10 mouse cellular contexts compared by ENCODE assay signal in the genomic region with DNA sequence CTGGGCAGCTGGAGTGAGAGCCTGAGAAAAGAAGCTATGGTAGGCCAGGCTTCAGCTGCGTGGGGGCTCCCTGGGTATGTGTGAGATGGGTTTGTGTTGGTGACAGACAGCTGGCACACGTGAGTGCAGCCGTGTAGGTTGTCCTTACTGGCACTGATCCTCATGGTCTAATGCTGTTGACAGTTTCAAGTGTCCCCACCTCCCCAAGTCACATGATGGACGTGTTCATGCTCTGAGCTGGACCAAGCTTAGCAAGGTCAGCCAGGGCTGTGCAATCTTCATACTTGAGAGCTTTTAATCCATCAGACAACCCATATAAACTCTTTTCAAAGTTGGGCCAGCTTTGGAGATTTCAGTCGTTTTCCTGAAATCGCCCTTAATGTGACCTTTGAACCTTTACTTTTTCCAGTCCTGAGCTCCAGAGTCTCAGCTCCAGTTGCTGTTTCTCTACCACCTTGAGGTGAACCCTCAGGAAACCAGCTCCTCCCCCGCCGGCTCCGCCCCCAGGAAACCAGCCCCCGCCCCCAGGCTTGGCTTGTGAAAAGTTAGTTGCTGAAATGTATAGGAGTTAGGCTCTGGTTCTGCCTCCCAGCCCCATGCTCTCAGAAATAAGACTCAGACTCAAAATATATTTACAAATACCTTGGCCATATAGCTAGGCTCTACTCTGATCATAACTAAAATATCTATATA. TPM values are rescaled to one million over a fixed set of nuclear protein-coding genes. Genes with fewer than 3 reads are reported as not detected.
DNase-seq lines count a peak whose midpoint lies in the region; ATAC-seq and TF ChIP-seq lines count a peak whose summit lies in the region.
"Had no signal": no experiment of that assay in that cellular context is flagged by ENCODE, and none has a peak within 500 bp of the region (broad histone marks: within the 10 kb centered on the region; RNA-seq: fewer than 3 reads in every experiment).

No protein-coding gene starts in this region.

- peaks cover 11% of the 10 kb centered on the region; the same call in 1 of the 2 replicates for H3K27me3 ChIP-seq in heart, embryonic 11.5 days (ENCODE audit: control insufficient read depth, insufficient read depth, low read length)
- no peaks in the 10 kb centered on the region for H3K27me3 ChIP-seq in MEL (ENCODE audit: control insufficient read depth in 1 of 2, insufficient read depth in 2 of 2, low read length in 2 of 2)
- no peaks in the 10 kb centered on the region for H3K27me3 ChIP-seq in stomach, postnatal 0 days (ENCODE audit: control insufficient read depth, insufficient read depth, low read length)
- H3K27me3 ChIP-seq in hindbrain, embryonic 14.5 days (ENCODE audit: control insufficient read depth, insufficient read depth, low read length): peaks cover 6% of the 10 kb centered on the region; the same call in 1 of the 2 replicates

- no peaks in the 10 kb centered on the region for H3K9me3 ChIP-seq in heart, embryonic 11.5 days (replicated peaks; ENCODE audit: control insufficient read depth, low read length)
- no peaks in the 10 kb centered on the region for H3K9me3 ChIP-seq in MEL (replicated peaks; ENCODE audit: insufficient read depth, low read length)
- H3K9me3 ChIP-seq in stomach, postnatal 0 days (ENCODE audit: control insufficient read depth, low read length): no peaks in the 10 kb centered on the region
- H3K9me3 ChIP-seq in hindbrain, embryonic 14.5 days (ENCODE audit: control insufficient read depth, low read length): no peaks in the 10 kb centered on the region

- H3K79me2 ChIP-seq in MEL (ENCODE audit: control insufficient read depth, insufficient read depth, low read length, poor library complexity): no peaks in the 10 kb centered on the region

- 15% methylated on average over 10 of the region's 10 CpGs for WGBS in heart, embryonic 11.5 days (ENCODE audit: insufficient replicate concordance)
- WGBS in stomach, postnatal 0 days: 29% methylated on average over 10 of the region's 10 CpGs
- 33% methylated on average over 10 of the region's 10 CpGs for WGBS in hindbrain, embryonic 14.5 days

- TF ChIP-seq EP300 in MEL (IDR thresholded peaks at IDR 0.05; ENCODE audit: low read depth in 1 of 2, low read length in 2 of 2): no peak
- no peak for TF ChIP-seq EP300 in stomach, postnatal 0 days (optimal IDR thresholded peaks at IDR 0.05)

- no peaks in the 10 kb centered on the region; the same call in 1 of the 2 replicates for H3K36me3 ChIP-seq in heart, embryonic 11.5 days (ENCODE audit: control insufficient read depth, insufficient read depth, low read length)
- peaks cover 0 to 4% of the 10 kb centered on the region in 2 experiments; a peak in 2 of 4 replicates for H3K36me3 ChIP-seq in MEL (ENCODE audit: control insufficient read depth in 1 of 2, insufficient read depth in 2 of 2, low read length in 2 of 2)
- H3K36me3 ChIP-seq in stomach, postnatal 0 days (ENCODE audit: control insufficient read depth, insufficient read depth, low read length): no peaks in the 10 kb centered on the region
- no peaks in the 10 kb centered on the region for H3K36me3 ChIP-seq in hindbrain, embryonic 14.5 days (replicated peaks; ENCODE audit: control insufficient read depth, insufficient read depth)

- no peak for TF ChIP-seq RAD21 in MEL (IDR thresholded peaks at IDR 0.05; ENCODE audit: low read depth, low read length)

- no peak; the same call in 1 of the 2 replicates for ATAC-seq in heart, embryonic 11.5 days (replicated peaks; ENCODE audit: insufficient number of reproducible peaks, low FRiP score, low TSS enrichment)
- no peak for ATAC-seq in stomach, postnatal 0 days (ENCODE audit: low FRiP score, low TSS enrichment)
- no peak for ATAC-seq in hindbrain, embryonic 14.5 days (ENCODE audit: low FRiP score)

- H3K4me2 ChIP-seq in heart, embryonic 11.5 days: no peak overlapping the region; the same call in 1 of the 2 replicates
- no peak overlapping the region for H3K4me2 ChIP-seq in stomach, postnatal 0 days (replicated peaks; ENCODE audit: low read depth)
- H3K4me2 ChIP-seq in hindbrain, embryonic 14.5 days (replicated peaks): no peak overlapping the region

- peak; percentile 45 to 49 for DNase-seq in heart, adult 18-20 months
- DNase-seq in MEL (ENCODE audit: low read depth, low spot score): peak; percentile 52
- DNase-seq in kidney, adult 9 months: peak; percentile 84
- DNase-seq in stomach, postnatal 0 days (ENCODE audit: low spot score): peak; percentile 55
- DNase-seq in adrenal gland, adult 8-10 months: no peak
- no peak for DNase-seq in frontal cortex, postnatal 25 days (ENCODE audit: low spot score in 2 of 2)
- DNase-seq in hindbrain, embryonic 14.5 days (ENCODE audit: low spot score): no peak

- H3K4me3 ChIP-seq in heart, embryonic 11.5 days (ENCODE audit: low read depth, low read length): no peak overlapping the region
- H3K4me3 ChIP-seq in MEL (ENCODE audit: control insufficient read depth in 1 of 2, insufficient read depth in 1 of 2, low read depth in 2 of 2, low read length in 2 of 2): no peak overlapping the region
- no peak overlapping the region for H3K4me3 ChIP-seq in stomach, postnatal 0 days (ENCODE audit: low read depth, low read length)
- H3K4me3 ChIP-seq in hindbrain, embryonic 14.5 days (replicated peaks; ENCODE audit: low read length): no peak overlapping the region
- H3K4me3 ChIP-seq: myocyte had no signal

- peaks cover 5% of the 10 kb centered on the region; the same call in 1 of the 2 replicates for H3K4me1 ChIP-seq in heart, embryonic 11.5 days (ENCODE audit: control insufficient read depth, insufficient read depth, low read length)
- peaks cover 0 to 2% of the 10 kb centered on the region in 2 experiments; a peak in 1 of 4 replicates for H3K4me1 ChIP-seq in MEL (ENCODE audit: control insufficient read depth in 1 of 2, insufficient read depth in 2 of 2, low read length in 2 of 2)
- no peaks in the 10 kb centered on the region for H3K4me1 ChIP-seq in stomach, postnatal 0 days (replicated peaks; ENCODE audit: control insufficient read depth, insufficient read depth)
- no peaks in the 10 kb centered on the region for H3K4me1 ChIP-seq in hindbrain, embryonic 14.5 days (replicated peaks; ENCODE audit: control insufficient read depth, insufficient read depth, low read length)

- no peak overlapping the region for H3K27ac ChIP-seq in heart, embryonic 11.5 days (ENCODE audit: low read depth, low read length)
- H3K27ac ChIP-seq in MEL (ENCODE audit: control insufficient read depth, low read depth, low read length): no peak overlapping the region
- no peak overlapping the region for H3K27ac ChIP-seq in stomach, postnatal 0 days (replicated peaks)
- H3K27ac ChIP-seq in hindbrain, embryonic 14.5 days: no peak overlapping the region
- H3K27ac ChIP-seq: liver, embryonic 14.5 days had no signal

- TF ChIP-seq CTCF in MEL (IDR thresholded peaks at IDR 0.05 in 2 of 3, conservative IDR thresholded peaks at IDR 0.05 in 1 of 3; ENCODE audit: control insufficient read depth in 1 of 3, insufficient read depth in 1 of 3, low read depth in 2 of 3, low read length in 3 of 3, poor library complexity in 1 of 3, severe bottlenecking in 1 of 3): no peak
- TF ChIP-seq CTCF in stomach, postnatal 0 days (IDR thresholded peaks at IDR 0.05; ENCODE audit: low read depth): no peak

- TF ChIP-seq POLR2A in MEL (IDR thresholded peaks at IDR 0.05; ENCODE audit: control insufficient read depth in 1 of 2, insufficient read depth in 1 of 2, low read depth in 1 of 2, low read length in 2 of 2, poor library complexity in 1 of 2): no peak

- H3K9ac ChIP-seq in heart, embryonic 11.5 days (ENCODE audit: low read depth, low read length): no peak overlapping the region
- H3K9ac ChIP-seq in MEL (ENCODE audit: control insufficient read depth, low read depth, low read length, poor library complexity, severe bottlenecking): no peak overlapping the region
- no peak overlapping the region for H3K9ac ChIP-seq in stomach, postnatal 0 days (ENCODE audit: low read length)
- H3K9ac ChIP-seq in hindbrain, embryonic 14.5 days: no peak overlapping the region
- H3K9ac ChIP-seq: liver, embryonic 14.5 days had no signal

RNA-seq across cellular contexts. Expression of a gene that starts 11.0 kb away (rescaled TPM):
- 10 to 100 TPM; 17.7 to 23.9 TPM for total RNA-seq in heart, adult 18-20 months (2021)
- polyA plus RNA-seq in heart, embryonic 11.5 days (2014; fragmentation: Nextera tagmentation; extraction: Ambion mirVana): 4.5 and 6.2 TPM in 2 replicates
- total RNA-seq in MEL (2012; rRNA removed): 4.3 and 4.7 TPM in 2 replicates
- 1 to 10 TPM in 1 of 2 experiments, not detected in 1; 8.2 TPM for polyA plus RNA-seq in MEL (2012; ENCODE audit: insufficient read depth in 1 of 2, insufficient read length in 2 of 2, low read depth in 1 of 2, low replicate concordance in 2 of 2, missing spikeins in 1 of 2)
- 17.4 and 19.7 TPM in 2 replicates for polyA plus RNA-seq in stomach, postnatal 0 days (2015; fragmentation: Nextera tagmentation; extraction: Ambion mirVana)
- total RNA-seq in adrenal gland, adult 8-10 months (2022): 10 to 100 TPM; 69.4 to 85.5 (median 71.5) TPM
- 9.7 and 10.4 TPM in 2 replicates for polyA plus RNA-seq in hindbrain, embryonic 14.5 days (2014; fragmentation: Nextera tagmentation; extraction: Ambion mirVana)

RNA-seq across cellular contexts. Expression of a gene that starts 12.4 kb away (rescaled TPM):
- total RNA-seq in heart, adult 18-20 months (2021): under 1 TPM; 0.28 to 0.30 TPM
- not detected in 2 replicates for polyA plus RNA-seq in heart, embryonic 11.5 days (2014; fragmentation: Nextera tagmentation; extraction: Ambion mirVana)
- total RNA-seq in MEL (2012; rRNA removed): not detected in 2 replicates
- not detected for polyA plus RNA-seq in MEL (2012; ENCODE audit: insufficient read depth in 1 of 2, insufficient read length in 2 of 2, low read depth in 1 of 2, low replicate concordance in 2 of 2, missing spikeins in 1 of 2)
- polyA plus RNA-seq in stomach, postnatal 0 days (2015; fragmentation: Nextera tagmentation; extraction: Ambion mirVana): 1.1 TPM in 2 replicates
- total RNA-seq in adrenal gland, adult 8-10 months (2022): 1 to 10 TPM in 2 of 4 experiments, under 1 TPM in 2; 0.11 to 1.5 (median 0.88) TPM
- polyA plus RNA-seq in hindbrain, embryonic 14.5 days (2014; fragmentation: Nextera tagmentation; extraction: Ambion mirVana): not detected in 2 replicates

RNA-seq across cellular contexts. Expression of a gene that starts 16.4 kb away (rescaled TPM):
- 1 to 10 TPM; 1.3 to 2.0 TPM for total RNA-seq in heart, adult 18-20 months (2021)
- 2.3 and 2.4 TPM in 2 replicates for polyA plus RNA-seq in heart, embryonic 11.5 days (2014; fragmentation: Nextera tagmentation; extraction: Ambion mirVana)
- 0.07 and 0.08 TPM in 2 replicates for total RNA-seq in MEL (2012; rRNA removed)
- polyA plus RNA-seq in MEL (2012; ENCODE audit: insufficient read depth in 1 of 2, insufficient read length in 2 of 2, low read depth in 1 of 2, low replicate concordance in 2 of 2, missing spikeins in 1 of 2): under 1 TPM in 1 of 2 experiments, not detected in 1; 0.10 TPM
- polyA plus RNA-seq in stomach, postnatal 0 days (2015; fragmentation: Nextera tagmentation; extraction: Ambion mirVana): 1.8 and 2.2 TPM in 2 replicates
- 100 to 1,000 TPM in 2 of 4 experiments, 10 to 100 TPM in 2; 35.5 to 262 (median 145) TPM for total RNA-seq in adrenal gland, adult 8-10 months (2022)
- 2.4 and 3.3 TPM in 2 replicates for polyA plus RNA-seq in hindbrain, embryonic 14.5 days (2014; fragmentation: Nextera tagmentation; extraction: Ambion mirVana)

RNA-seq across cellular contexts. Expression of a gene that starts 26.1 kb away (rescaled TPM):
- total RNA-seq in heart, adult 18-20 months (2021): under 1 TPM; 0.22 to 0.98 TPM
- polyA plus RNA-seq in heart, embryonic 11.5 days (2014; fragmentation: Nextera tagmentation; extraction: Ambion mirVana): 0.16 TPM in 1 of 2 replicates, not detected in the other
- not detected in 2 replicates for total RNA-seq in MEL (2012; rRNA removed)
- not detected for polyA plus RNA-seq in MEL (2012; ENCODE audit: insufficient read depth in 1 of 2, insufficient read length in 2 of 2, low read depth in 1 of 2, low replicate concordance in 2 of 2, missing spikeins in 1 of 2)
- 75.8 and 84.1 TPM in 2 replicates for polyA plus RNA-seq in stomach, postnatal 0 days (2015; fragmentation: Nextera tagmentation; extraction: Ambion mirVana)
- total RNA-seq in adrenal gland, adult 8-10 months (2022): 10 to 100 TPM in 2 of 4 experiments, 1 to 10 TPM in 2; 4.5 to 15.8 (median 9.7) TPM
- 0.13 and 0.32 TPM in 2 replicates for polyA plus RNA-seq in hindbrain, embryonic 14.5 days (2014; fragmentation: Nextera tagmentation; extraction: Ambion mirVana)

RNA-seq across cellular contexts. Expression of a gene that starts 33.4 kb away (rescaled TPM):
- total RNA-seq in heart, adult 18-20 months (2021): 100 to 1,000 TPM; 489 to 502 TPM
- 364 and 376 TPM in 2 replicates for polyA plus RNA-seq in heart, embryonic 11.5 days (2014; fragmentation: Nextera tagmentation; extraction: Ambion mirVana)
- total RNA-seq in MEL (2012; rRNA removed): 204 and 205 TPM in 2 replicates
- 100 to 1,000 TPM in 1 of 2 experiments, not detected in 1; 243 TPM for polyA plus RNA-seq in MEL (2012; ENCODE audit: insufficient read depth in 1 of 2, insufficient read length in 2 of 2, low read depth in 1 of 2, low replicate concordance in 2 of 2, missing spikeins in 1 of 2)
- polyA plus RNA-seq in stomach, postnatal 0 days (2015; fragmentation: Nextera tagmentation; extraction: Ambion mirVana): 277 and 284 TPM in 2 replicates
- 100 to 1,000 TPM; 241 to 358 (median 291) TPM for total RNA-seq in adrenal gland, adult 8-10 months (2022)
- polyA plus RNA-seq in hindbrain, embryonic 14.5 days (2014; fragmentation: Nextera tagmentation; extraction: Ambion mirVana): 310 and 332 TPM in 2 replicates

Comparison
In these comparisons a context has a peak if more than half of its experiments do, and no peak if none do; other contexts are left out.
1. DNase-seq: peak in heart, adult 18-20 months (2 of 2), MEL (single experiment), kidney, adult 9 months (single experiment) and stomach, postnatal 0 days (single experiment); none in adrenal gland, adult 8-10 months (single experiment), frontal cortex, postnatal 25 days (0 of 2) and hindbrain, embryonic 14.5 days (single experiment).